Mouse (Mus musculus) CD4-positive helper T cell, adult 2 months (primary cell): ENCODE measurements around the gene Sh2d6.
A peak's percentile ranks its signal among the peaks of the same experiment; 100 is the strongest.
"Not testable (repeated sequence)": the region's sequence is repeated elsewhere in the genome, so short reads cannot be mapped to it uniquely, and the experiment has no call there.

Source experiments
- DNase-seq: peaks from one replicate; pipeline ENCODE4 v3.0.0-alpha.2; 2012; ENCODE audit warnings: low read depth, missing footprints, low spot score

Sh2d6 gene

GRCm38 (mm10) chr6:72535165-72535564, 13.7 kb upstream of the Sh2d6 start:
- peak; percentile 88 for DNase-seq

DNA sequence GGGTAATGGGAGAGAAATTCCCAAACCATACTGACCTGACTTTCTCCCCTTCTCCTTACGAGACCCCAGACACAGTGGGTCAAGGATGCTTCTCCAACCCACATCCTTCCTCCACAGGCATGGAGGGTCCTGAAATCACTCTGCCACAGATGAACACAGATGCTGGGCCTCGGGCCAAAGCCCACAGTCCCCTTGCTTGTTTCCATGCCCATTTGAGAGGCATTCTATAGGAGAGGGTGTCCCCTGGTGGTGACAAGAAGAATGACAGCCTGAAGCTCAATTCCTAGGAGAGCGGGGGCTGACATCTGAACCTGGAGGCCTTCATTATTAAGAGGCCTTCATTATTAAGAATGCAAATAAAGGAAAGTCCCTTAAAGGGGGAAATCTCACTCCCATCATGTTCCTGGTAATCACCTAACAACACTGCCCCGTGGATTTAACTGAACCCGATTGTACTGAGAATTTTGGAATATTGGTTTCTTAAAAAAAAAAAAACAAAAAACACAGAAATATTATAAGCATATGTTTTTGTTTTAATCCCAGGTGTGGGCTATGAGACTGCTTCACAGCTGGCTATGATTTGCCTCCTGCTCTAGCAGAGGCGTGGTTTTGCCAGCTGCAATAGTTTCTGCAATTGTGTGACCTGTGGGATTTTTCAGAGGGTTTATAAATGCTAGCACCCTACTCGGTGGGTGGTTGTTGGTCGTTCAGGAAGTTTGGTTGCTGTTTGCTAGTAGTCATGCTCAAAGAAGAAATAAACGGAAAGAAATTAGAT, 12.7 kb upstream of the Sh2d6 start:
- DNase-seq: peak; percentile 74

GRCm38 (mm10) chr6:72533555-72533954, 12.0 kb upstream of the Sh2d6 start:
- not testable (repeated sequence) for DNase-seq

DNA sequence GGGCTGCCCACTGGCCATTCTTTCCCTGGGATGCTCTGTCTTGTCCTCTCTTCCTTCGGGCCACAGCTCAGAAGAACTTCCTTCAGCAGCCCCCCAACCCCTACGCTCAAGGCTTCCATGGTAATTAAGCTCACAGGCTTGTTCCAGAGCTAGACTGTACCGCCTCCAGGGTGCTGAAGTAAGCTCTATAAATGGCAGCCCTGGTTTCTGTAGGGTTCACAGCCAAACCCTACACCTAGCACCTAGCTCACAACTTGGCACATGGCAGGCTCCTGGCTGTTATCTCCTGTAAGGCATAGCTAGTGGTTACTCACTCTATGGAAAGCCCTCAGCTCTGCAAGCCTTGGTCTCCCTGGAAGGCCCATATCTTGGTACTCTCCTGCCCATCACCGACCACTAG, 11.1 kb upstream of the Sh2d6 start:
- DNase-seq: no peak

GRCm38 (mm10) chr6:72528410-72529151, 7.1 kb upstream of the Sh2d6 start:
- no peak for DNase-seq

- no peak for DNase-seq
Measured at GRCm38 (mm10) chr6:72527070-72527469, 5.6 kb upstream of the Sh2d6 start.

- DNase-seq: no peak
Measured at GRCm38 (mm10) chr6:72524160-72524559, 2.7 kb upstream of the Sh2d6 start.

GRCm38 (mm10) chr6:72523222-72523621, 1.7 kb upstream of the Sh2d6 start:
- no peak for DNase-seq

DNA sequence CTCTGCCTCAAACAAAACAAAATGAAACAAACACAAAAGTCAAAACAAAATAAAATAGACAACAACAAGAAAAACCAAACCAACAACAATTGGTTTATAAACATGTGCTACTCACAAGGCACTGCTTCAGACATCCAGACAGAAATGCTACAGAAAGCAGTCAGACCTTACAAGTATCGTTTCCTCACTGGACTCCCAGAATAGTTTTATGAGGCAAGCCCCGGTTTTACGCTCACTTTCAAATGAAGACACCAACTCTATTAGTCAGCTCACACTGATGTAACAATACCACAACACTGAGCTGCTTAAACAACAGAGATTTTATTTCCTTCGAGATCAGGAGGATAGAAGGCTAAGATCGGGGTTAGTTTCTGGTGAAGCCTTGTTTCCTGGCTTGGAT, 781 bp upstream of the Sh2d6 start:
- DNase-seq: no peak

DNA sequence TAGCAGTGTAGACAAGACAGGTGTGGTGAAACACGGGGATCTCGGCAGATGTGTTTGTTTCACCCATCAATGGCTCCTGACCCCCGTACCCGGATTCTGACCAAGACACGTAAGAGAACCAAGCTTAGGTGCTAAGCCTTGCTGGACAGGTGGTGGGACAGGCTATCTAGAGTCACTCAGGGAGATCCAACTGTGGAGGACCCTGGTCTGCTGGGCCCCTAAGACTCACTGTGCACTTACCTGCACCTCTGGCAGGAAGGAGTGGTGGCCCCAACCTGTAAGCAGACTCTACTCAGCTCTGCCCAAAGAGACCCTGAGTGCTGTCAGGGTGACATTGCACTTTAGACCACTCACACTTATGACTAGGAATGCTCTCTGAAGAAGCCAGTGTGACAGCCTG, 603 bp downstream of the Sh2d6 start:
- no peak for DNase-seq

- no peak for DNase-seq
Measured at GRCm38 (mm10) chr6:72519892-72520663, 1.4 kb downstream of the Sh2d6 start.

DNA sequence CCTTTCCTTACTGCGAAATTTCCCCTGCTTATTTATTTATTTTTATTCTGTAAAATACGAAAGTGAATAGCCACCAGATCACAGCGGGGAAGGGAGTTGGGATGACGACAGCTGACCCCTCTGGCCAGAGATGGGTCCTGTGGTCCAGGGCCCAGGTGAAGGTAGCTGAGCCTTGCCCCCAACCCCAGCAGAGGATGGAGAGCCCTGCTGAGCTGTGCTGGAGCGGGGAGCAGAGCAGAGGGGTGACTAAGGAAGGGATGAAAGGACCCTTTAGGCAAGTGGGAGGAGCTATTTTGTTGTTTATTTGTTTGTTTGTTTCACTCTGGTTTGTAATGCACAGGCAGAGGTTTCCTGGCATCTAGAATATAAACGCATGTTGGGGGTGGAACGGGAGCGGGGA, 2.2 kb downstream of the Sh2d6 start:
- DNase-seq: no peak

DNA sequence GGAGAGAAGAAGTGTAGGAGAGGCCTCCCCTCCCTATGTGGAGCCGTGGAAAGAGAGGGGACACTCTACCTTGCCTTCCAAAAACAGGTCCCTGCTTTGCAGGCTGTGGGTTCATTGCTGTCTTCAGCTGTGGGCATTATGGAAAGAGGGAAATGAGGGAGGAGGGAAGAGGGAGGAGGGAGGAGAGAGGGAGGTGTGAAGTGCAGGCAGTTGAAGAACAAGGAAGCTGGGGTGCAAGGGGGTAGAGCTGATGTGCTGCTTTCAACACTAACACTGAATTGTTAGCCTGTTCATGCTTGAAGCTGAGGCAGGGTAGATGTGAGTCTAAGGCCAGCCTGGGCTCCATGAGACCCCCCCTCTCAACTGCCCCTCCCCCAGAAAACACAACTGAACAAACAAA, 2.7 kb downstream of the Sh2d6 start:
- no peak for DNase-seq

DNA sequence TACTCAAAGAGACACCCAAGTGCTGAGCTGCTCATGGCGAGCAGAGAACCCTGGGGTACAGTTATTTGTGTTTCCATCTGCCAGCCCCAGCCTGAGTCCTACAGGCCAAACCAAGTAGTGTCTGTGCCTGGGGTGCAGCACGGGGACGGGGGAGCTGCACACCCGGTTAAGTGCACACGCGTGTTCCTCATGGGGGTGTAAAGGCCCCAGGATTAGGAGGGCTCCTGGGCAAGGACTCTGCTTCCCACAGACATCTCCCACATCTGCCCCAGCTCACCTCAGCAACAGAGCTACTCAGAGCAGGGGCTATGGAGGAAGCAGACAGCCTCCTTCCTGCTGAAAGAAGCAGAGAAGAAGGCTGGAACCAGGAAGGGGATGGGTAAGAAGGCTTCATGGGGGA, 5.9 kb downstream of the Sh2d6 start:
- no peak for DNase-seq

DNA sequence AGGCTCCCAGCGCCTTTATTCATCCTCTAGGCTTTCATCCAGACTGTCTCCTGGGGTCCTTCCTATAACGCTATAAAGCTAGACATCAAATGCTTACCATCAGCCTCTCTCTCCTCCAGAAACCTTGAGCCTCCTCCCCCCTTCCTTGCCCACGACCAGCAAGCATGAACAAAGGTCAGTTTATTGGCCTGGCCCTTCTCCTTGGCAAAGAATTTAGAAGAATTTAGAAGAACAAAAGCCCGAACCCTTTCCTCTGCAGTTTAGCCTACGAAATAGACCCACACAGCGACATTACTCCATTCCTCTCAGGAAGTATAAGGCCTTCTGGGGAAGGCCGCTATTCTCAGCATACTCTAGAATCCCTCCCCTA, 8.5 kb downstream of the Sh2d6 start:
- DNase-seq: no peak

- DNase-seq: peak; percentile 89
Measured at GRCm38 (mm10) chr6:72512386-72513070, 9.0 kb downstream of the Sh2d6 start.

GRCm38 (mm10) chr6:72510686-72511421, 10.7 kb downstream of the Sh2d6 start:
- DNase-seq: peak; percentile 44

DNA sequence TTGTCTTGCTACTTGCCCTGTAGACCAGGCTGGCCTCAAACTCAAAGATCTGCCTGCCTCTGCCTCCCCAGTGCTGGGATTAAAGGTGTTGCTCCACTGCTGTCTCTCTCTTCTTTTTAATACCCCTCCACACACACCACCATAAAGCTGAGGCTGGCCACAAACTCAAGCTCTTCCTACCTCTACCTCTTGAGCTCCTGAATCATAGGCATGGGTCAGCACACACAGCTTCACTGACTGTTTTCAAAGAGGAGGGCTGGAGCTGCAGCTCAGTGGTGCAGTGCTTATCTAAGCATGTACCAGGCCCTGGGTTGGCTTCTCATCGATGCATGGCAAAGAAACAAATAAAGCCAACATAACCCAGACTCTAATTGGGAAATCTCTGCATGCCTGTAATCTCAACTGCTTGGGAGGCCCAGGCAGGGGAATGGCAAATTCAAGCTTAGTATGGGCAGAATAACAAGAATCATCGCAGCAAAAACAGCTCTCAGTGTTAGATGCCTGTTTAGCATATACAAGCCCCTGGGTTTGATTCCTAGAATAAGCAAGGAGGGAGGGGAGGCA, 11.6 kb downstream of the Sh2d6 start:
- DNase-seq: no peak

DNA sequence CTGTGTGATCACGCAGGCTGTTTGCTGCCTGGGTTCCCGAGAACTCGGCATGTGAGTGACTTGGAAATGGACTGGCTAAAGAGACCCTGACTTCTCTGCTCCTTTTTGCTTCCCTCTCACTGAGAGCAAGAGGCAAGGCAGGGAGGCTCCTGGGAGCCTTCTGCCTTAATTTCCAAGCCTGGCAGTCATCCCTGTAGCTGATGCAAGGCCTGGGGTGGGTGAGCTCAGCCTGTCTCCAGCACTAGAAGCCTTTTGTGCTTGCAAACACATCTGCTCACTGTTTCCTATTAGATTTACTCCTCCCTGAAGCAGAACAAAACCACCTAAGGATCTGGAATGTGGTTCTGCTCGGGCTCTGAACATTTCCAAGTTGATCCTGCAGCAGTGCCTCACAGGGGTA, 12.9 kb downstream of the Sh2d6 start:
- DNase-seq: no peak

DNA sequence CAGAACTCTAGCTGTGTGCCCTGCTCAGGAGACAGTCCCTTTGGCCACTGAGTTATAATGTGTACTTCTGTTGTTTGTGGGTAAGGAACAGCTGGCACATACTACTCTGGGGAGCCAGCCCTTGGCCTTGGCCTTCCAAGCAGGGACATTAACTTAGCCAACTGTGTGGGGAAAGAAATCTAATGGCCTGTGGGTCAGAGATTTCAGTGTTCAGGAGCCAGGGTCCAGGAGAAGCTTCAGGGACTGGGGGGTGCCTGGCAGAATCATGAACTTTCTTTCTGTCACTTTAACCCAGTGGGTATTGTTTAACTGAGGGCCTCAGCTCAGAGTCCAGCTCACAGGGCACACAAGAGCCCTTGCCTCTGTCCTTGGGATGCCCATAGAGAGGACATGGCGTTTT, 15.4 kb downstream of the Sh2d6 start:
- no peak for DNase-seq

DNA sequence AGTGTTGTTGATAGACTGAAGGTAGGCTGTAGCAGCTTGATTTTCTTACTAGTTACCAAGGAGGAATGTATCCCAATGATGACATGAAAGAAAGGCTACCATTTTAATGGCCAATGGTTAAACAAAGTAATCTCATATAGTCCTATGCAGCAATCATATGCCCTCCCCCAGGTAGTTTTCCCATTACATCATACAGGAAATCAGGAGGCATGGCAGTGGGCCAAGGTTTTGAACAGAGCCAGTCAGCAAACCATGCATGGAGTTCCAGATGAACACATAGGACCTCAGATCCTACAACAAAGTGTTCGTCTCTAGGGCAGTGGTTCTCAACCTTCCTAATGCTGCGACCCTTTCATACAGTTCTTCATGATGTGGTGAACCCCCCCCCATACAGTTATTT, 17.6 kb downstream of the Sh2d6 start:
- DNase-seq: no peak
